Mouse (Mus musculus) heart, embryonic 14.5 days (tissue): ENCODE measurements at regions not wholly inside any gene's neighbourhood (a gene's known extent, or its start where the extent isn't known, plus 50 kb on each side); places are given as distances from the start of the nearest gene placed in this dataset.

Experiments
- ATAC-seq: fragments of 200-750 bp; cut with Nextera tagmentation; 2 replicates; pipeline ENCODE4 v1.8.0; 2017; ENCODE audit warnings: low read depth, moderate TSS enrichment; ENCODE audit not compliant: insufficient number of reproducible peaks, insufficient read depth, low FRiP score
- H3K27ac ChIP-seq, 2 experiments: fragments of 200-500 bp in 1 of 2; fragments of 300-500 bp in 1 of 2; sonication (generic) in 1 of 2; replicated peaks in 1 of 2; 2 replicates each; pipeline ENCODE4 v1.5.1; 2012 to 2014; ENCODE audit warnings: low read depth in 2 of 2, low read length in 2 of 2, control low read depth in 1 of 2, mild to moderate bottlenecking in 1 of 2, mixed read lengths in 1 of 2; ENCODE audit not compliant: control insufficient read depth in 1 of 2, insufficient read depth in 1 of 2
- H3K27me3 ChIP-seq: fragments of 300-500 bp; sonication (generic); 2 replicates; pipeline ENCODE4 v1.6.1; 2014; ENCODE audit warnings: mild to moderate bottlenecking, low read length, control low read depth; ENCODE audit not compliant: control insufficient read depth, insufficient read depth
- H3K36me3 ChIP-seq: fragments of 300-500 bp; sonication (generic); 2 replicates; pipeline ENCODE4 v1.6.1; 2014; ENCODE audit warnings: mild to moderate bottlenecking, control low read depth, low read length, mixed read lengths; ENCODE audit not compliant: control insufficient read depth, insufficient read depth
- H3K4me1 ChIP-seq, 2 experiments: fragments of 200-500 bp in 1 of 2; fragments of 300-500 bp in 1 of 2; sonication (generic) in 1 of 2; 2 replicates each; pipeline ENCODE4 v1.6.1; 2012 to 2014; ENCODE audit warnings: low read length in 2 of 2, control low read depth in 1 of 2, mixed read lengths in 1 of 2; ENCODE audit not compliant: control insufficient read depth in 2 of 2, insufficient read depth in 2 of 2
- H3K4me2 ChIP-seq: fragments of 300-500 bp; sonication (generic); 2 replicates; pipeline ENCODE4 v1.6.1; 2014; ENCODE audit warnings: mild to moderate bottlenecking, low read length
- H3K4me3 ChIP-seq, 2 experiments: fragments of 200-500 bp in 1 of 2; fragments of 300-500 bp in 1 of 2; sonication (generic) in 1 of 2; 2 replicates each; pipeline ENCODE4 v1.5.1; 2012 to 2014; ENCODE audit warnings: low read length in 2 of 2, mild to moderate bottlenecking in 2 of 2, control low read depth in 1 of 2, low read depth in 1 of 2, moderate library complexity in 1 of 2; ENCODE audit not compliant: control insufficient read depth in 1 of 2, insufficient read depth in 1 of 2
- H3K9ac ChIP-seq: fragments of 300-500 bp; sonication (generic); 2 replicates; pipeline ENCODE4 v1.6.1; 2014; ENCODE audit warnings: mild to moderate bottlenecking, low read length
- H3K9me3 ChIP-seq: fragments of 300-500 bp; sonication (generic); 2 replicates; pipeline ENCODE4 v1.6.1; 2016; ENCODE audit warnings: low read length, control low read depth; ENCODE audit not compliant: control insufficient read depth
- WGBS: fragments of 180-500 bp; shearing (Covaris S2); extraction: QIAGEN DNeasy Blood & Tissue Kit; methylation state at CpG from one replicate; pipeline ENCODE4 v1.1.7; 2014; 5-methylcytosine and 5-hydroxymethylcytosine counted together

- WGBS: 80% methylated on average over 9 of the region's 9 CpGs
- Histone ChIP-seq H3K4me2 (no peak overlapping the region), H3K4me3 (no peak overlapping the region), H3K36me3 (no peaks in the 10 kb centered on the region), H3K4me1 (no peaks in the 10 kb centered on the region), H3K27me3 (no peaks in the 10 kb centered on the region), H3K9me3 (no peaks in the 10 kb centered on the region), H3K27ac (no peak overlapping the region), H3K9ac (no peak overlapping the region)
- ATAC-seq: no peak
Observed at GRCm38 (mm10) chr8:64379732-64380349, 173.8 kb upstream of the Tll1 start.

- H3K4me3 ChIP-seq: no peak overlapping the region
- no peaks in the 10 kb centered on the region for H3K9me3 ChIP-seq
- H3K4me1 ChIP-seq: no peaks in the 10 kb centered on the region
- H3K36me3 ChIP-seq: no peaks in the 10 kb centered on the region
- H3K4me2 ChIP-seq: no peak overlapping the region
- ATAC-seq: no peak
- no peak overlapping the region for H3K9ac ChIP-seq
- no peak overlapping the region for H3K27ac ChIP-seq
- WGBS: 78% methylated on average over 2 of the region's 2 CpGs
- no peaks in the 10 kb centered on the region for H3K27me3 ChIP-seq
Observed at GRCm38 (mm10) chr8:64377830-64378229, 171.8 kb upstream of the Tll1 start.

DNA sequence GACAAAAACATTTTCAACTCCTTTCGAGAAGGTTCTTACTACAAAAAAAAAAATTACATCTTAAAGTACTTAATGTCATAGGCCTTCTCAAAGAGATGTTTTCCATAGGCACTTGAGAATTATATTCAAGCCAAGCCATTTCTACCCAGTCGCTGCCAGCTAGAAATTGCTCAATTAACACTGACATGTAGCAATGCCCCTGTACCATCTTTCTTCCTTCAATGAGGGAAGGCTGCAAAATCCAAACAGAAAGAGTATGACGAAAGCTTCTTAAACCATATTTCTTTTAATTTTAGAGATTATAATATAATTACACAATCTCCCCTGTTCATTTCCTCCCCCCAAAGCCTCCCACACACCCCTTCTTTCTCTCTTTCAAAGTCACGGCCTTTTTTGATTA, 169.4 kb upstream of the Tll1 start:
- no peak for ATAC-seq
- H3K4me2 ChIP-seq: no peak overlapping the region
- no peaks in the 10 kb centered on the region for H3K36me3 ChIP-seq
- no peak overlapping the region for H3K27ac ChIP-seq
- peaks cover 0 to under 1% of the 10 kb centered on the region in 2 experiments; a peak in 1 of 4 replicates for H3K4me1 ChIP-seq
- H3K27me3 ChIP-seq: no peaks in the 10 kb centered on the region
- WGBS: 86% methylated on average over 4 of the region's 4 CpGs
- H3K9ac ChIP-seq: no peak overlapping the region
- no peak overlapping the region for H3K4me3 ChIP-seq
- H3K9me3 ChIP-seq: no peaks in the 10 kb centered on the region

GRCm38 (mm10) chr8:64374980-64375379, 168.9 kb upstream of the Tll1 start:
- Histone ChIP-seq H3K27me3 (no peaks in the 10 kb centered on the region), H3K27ac (no peak overlapping the region), H3K4me1 (peaks cover 0 to 6% of the 10 kb centered on the region in 2 experiments; a peak in 2 of 4 replicates), H3K4me2 (no peak overlapping the region), H3K36me3 (no peaks in the 10 kb centered on the region), H3K9me3 (no peaks in the 10 kb centered on the region), H3K4me3 (no peak overlapping the region), H3K9ac (no peak overlapping the region)
- ATAC-seq: no peak
- WGBS: 66% methylated on average over 5 of the region's 5 CpGs

DNA sequence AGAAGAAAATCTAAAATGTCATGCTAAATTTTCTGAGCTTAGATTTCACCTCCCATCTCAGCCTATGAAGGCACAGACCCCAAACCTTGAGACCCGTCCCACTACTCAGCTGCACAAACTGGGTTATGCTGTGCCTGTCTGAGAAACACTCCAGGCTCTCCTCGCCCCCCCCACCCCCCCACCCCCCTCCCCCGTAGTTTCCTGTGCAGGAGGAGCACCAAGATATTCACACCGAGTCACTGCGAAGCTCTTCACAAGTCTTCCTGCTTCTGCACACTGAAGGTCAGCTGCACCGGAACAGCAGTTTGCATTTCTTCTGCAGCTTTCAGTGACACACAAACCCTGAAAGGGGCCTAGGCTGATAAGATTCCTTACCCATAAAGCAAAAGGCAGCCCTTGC, 163.9 kb upstream of the Tll1 start:
- H3K27me3 ChIP-seq: no peaks in the 10 kb centered on the region
- no peak overlapping the region; a peak in 1 of 4 replicates for H3K4me3 ChIP-seq
- peak; percentile 39; the same call in 1 of the 2 replicates for ATAC-seq
- H3K9me3 ChIP-seq: no peaks in the 10 kb centered on the region
- H3K9ac ChIP-seq: no peak overlapping the region
- H3K4me1 ChIP-seq: peaks cover 0 to 11% of the 10 kb centered on the region in 2 experiments; a peak in 2 of 4 replicates
- 4% methylated on average over 6 of the region's 6 CpGs for WGBS
- H3K27ac ChIP-seq: peak overlapping the region in 1 of 2 experiments; percentile 56; a peak in 3 of 4 replicates
- no peaks in the 10 kb centered on the region for H3K36me3 ChIP-seq
- peak overlapping the region; percentile 45 for H3K4me2 ChIP-seq

DNA sequence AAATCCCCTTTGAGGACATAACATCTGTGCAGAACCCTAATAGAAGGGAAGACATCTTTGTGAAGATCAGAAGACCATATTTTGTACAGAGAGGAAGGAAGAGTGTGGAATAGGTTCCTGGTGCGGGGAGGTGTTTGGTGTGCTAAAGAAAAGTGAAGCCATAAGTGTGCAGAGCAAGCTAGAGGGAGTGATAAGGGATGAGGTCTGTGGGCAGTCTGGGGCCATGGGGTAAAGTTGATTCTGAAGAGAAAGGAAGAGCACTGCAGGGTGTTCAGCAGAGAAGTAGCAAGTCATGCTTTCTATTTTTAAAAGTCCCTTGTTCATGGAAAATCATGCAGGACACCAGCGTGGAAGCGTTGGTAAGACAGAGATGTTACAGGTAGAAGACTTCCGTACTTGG, 161.8 kb upstream of the Tll1 start:
- 73% methylated on average over 4 of the region's 4 CpGs for WGBS
- Histone ChIP-seq H3K36me3 (no peaks in the 10 kb centered on the region), H3K4me3 (no peak overlapping the region), H3K4me1 (peaks cover 0 to 11% of the 10 kb centered on the region in 2 experiments; a peak in 2 of 4 replicates), H3K9ac (no peak overlapping the region), H3K4me2 (no peak overlapping the region), H3K27ac (no peak overlapping the region), H3K27me3 (no peaks in the 10 kb centered on the region), H3K9me3 (no peaks in the 10 kb centered on the region)
- no peak for ATAC-seq

DNA sequence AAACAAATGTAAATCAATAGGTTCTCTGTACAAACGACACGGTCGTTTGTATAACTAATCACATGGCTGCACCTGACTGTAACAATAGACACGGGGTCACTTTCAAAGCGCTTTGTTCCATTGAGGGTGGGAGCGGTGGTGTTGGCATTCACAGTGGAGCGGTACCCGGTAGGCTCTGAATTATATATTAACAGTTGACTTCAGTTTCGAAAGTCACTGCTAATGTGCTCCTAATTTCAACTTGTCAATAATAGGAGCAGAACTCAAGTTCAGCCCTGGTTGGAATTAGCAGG, 160.8 kb upstream of the Tll1 start:
- Histone ChIP-seq H3K27ac (no peak overlapping the region), H3K4me3 (no peak overlapping the region), H3K36me3 (no peaks in the 10 kb centered on the region), H3K9ac (no peak overlapping the region), H3K9me3 (no peaks in the 10 kb centered on the region), H3K4me2 (no peak overlapping the region), H3K27me3 (no peaks in the 10 kb centered on the region), H3K4me1 (peaks cover 0 to 11% of the 10 kb centered on the region in 2 experiments; a peak in 2 of 4 replicates)
- 83% methylated on average over 9 of the region's 9 CpGs for WGBS
- no peak for ATAC-seq
